Mouse (Mus musculus) G1E (cell line): ENCODE measurements around the gene St6gal1. TPM values are rescaled to one million over a fixed set of nuclear protein-coding genes. Genes with fewer than 3 reads are reported as not detected.
A peak's percentile ranks its signal among the peaks of the same experiment; 100 is the strongest.

Experiments
- ATAC-seq: 2 replicates; pipeline ENCODE4 v1.8.0; 2016; ENCODE audit warnings: mild to moderate bottlenecking; ENCODE audit not compliant: insufficient number of reproducible peaks, poor library complexity, low FRiP score, severe bottlenecking; ENCODE audit errors: extremely low read depth
- DNase-seq: peaks from one replicate; pipeline ENCODE4 v3.0.0; 2012; ENCODE audit warnings: low spot score
- H3K27me3 ChIP-seq: 2 replicates; pipeline ENCODE4 v1.6.1; 2012; ENCODE audit warnings: mild to moderate bottlenecking, low read length, inconsistent platforms; ENCODE audit not compliant: insufficient read depth
- H3K36me3 ChIP-seq: replicated peaks from 2 replicates; pipeline ENCODE3; 2012; ENCODE audit warnings: mild to moderate bottlenecking, inconsistent platforms
- H3K4me1 ChIP-seq: 2 replicates; pipeline ENCODE4 v1.6.1; 2012; ENCODE audit warnings: low read depth, low read length, inconsistent platforms, mixed read lengths; ENCODE audit not compliant: insufficient read depth
- H3K4me3 ChIP-seq: 2 replicates; pipeline ENCODE4 v1.5.1; 2012; ENCODE audit warnings: low read depth, mild to moderate bottlenecking, inconsistent platforms, low read length, moderate library complexity, mixed read lengths
- H3K9me3 ChIP-seq: replicated peaks from 2 replicates; pipeline ENCODE4 v1.6.1; 2012; ENCODE audit warnings: inconsistent platforms
- CTCF ChIP-seq: IDR thresholded peaks from 2 replicates; pipeline ENCODE4 v1.5.1; 2012; ENCODE audit warnings: low read depth, low read length, inconsistent platforms, mixed read lengths
- GATA1 ChIP-seq: IDR thresholded peaks from 2 replicates; pipeline ENCODE4 v1.6.1; 2012; ENCODE audit warnings: borderline replicate concordance, low read length, inconsistent platforms, mixed read lengths
- GATA2 ChIP-seq: IDR thresholded peaks from 2 replicates; pipeline ENCODE4 v1.6.1; 2012; ENCODE audit warnings: low read depth, low read length, inconsistent platforms, borderline replicate concordance
- POLR2AphosphoS5 ChIP-seq: IDR thresholded peaks from 2 replicates; pipeline ENCODE4 v1.6.1; 2012; ENCODE audit warnings: low read depth, low read length, inconsistent platforms; ENCODE audit not compliant: insufficient replicate concordance
- TAL1 ChIP-seq: conservative IDR thresholded peaks from 2 replicates; pipeline ENCODE4 v1.6.1; 2012; ENCODE audit warnings: low read depth, low read length, inconsistent platforms, mixed read lengths
- polyA plus RNA-seq: library from polyadenylated mRNA; stranded (reverse); fragments of >175 nt; gene quantifications from 2 replicates; pipeline ENCODE4 v1.2.3, GENCODE M21; 2012
- total RNA-seq, 2 experiments: library from RNA; stranded (forward) in 1 of 2; stranded (reverse) in 1 of 2; fragments of 200-1000 nt in 1 of 2; fragments of >200 nt in 1 of 2; fragmentation: Nextera tagmentation in 1 of 2; gene quantifications; 2 replicates each; pipeline ENCODE4 v1.2.3; 2014 to 2017

The St6gal1 gene
- total and polyA plus RNA-seq, 3 experiments, result 0.24 to 4.0 (median 3.0) TPM

GRCm38 (mm10) chr16:23326664-23327063 is 102.1 kb downstream of the St6gal1 start:
- H3K4me1 ChIP-seq, result no peaks in the 10 kb centered on the region
- ATAC-seq (no peak), DNase-seq (no peak)
- no peaks in the 10 kb centered on the region for H3K36me3 ChIP-seq
- no peak overlapping the region for H3K4me3 ChIP-seq
- TF ChIP-seq GATA2 (no peak), CTCF (no peak), POLR2AphosphoS5 (no peak), TAL1 (no peak), GATA1 (no peak)
- no peaks in the 10 kb centered on the region for H3K27me3 ChIP-seq
- H3K9me3 ChIP-seq, result no peaks in the 10 kb centered on the region

DNA sequence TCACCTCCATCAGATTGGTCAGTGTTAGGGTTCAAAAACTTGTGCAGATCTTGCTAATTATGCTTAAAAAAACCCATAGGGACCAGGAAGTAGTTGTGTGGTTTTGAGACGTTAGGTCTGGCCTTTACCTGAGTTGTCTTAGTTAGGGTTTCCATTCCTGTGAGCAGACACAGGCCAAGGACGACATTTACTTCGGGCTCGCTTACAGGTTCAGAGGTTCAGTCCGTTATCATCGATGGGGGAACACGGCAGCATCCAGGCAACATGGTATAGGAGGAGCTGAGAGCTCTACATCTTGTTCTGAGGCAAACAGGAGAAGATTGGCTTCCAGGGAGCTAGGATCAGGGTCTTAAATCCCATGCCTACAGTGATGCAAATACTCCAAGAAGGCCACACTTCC is 102.7 kb downstream of the St6gal1 start:
- no peaks in the 10 kb centered on the region for H3K27me3 ChIP-seq
- H3K36me3 ChIP-seq, result no peaks in the 10 kb centered on the region
- DNase-seq, result no peak
- no peak for TF ChIP-seq GATA2
- no peak for TF ChIP-seq TAL1
- no peak for TF ChIP-seq GATA1
- no peak for TF ChIP-seq CTCF
- no peak for TF ChIP-seq POLR2AphosphoS5
- H3K4me1 ChIP-seq, result no peaks in the 10 kb centered on the region
- ATAC-seq, result no peak
- H3K9me3 ChIP-seq, result no peaks in the 10 kb centered on the region
- no peak overlapping the region for H3K4me3 ChIP-seq

DNA sequence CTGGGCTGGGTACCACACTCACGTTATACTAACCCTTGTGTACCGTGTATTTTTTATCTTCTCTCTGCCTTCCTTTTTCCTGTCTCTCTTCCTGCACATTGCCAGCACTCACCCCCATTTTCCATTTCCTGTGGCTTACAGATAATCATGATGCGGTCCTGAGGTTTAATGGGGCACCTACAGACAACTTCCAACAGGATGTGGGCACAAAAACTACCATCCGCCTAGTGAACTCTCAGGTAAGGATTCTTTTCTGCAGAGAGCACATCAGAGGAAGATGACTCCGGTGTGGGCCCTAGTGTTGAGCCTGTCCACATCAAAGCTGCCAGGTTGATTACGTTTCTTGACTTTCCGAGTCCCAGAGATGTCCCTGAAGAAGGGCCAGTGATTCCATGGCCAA is 103.7 kb downstream of the St6gal1 start:
- Histone ChIP-seq H3K27me3 (no peaks in the 10 kb centered on the region), H3K4me1 (no peaks in the 10 kb centered on the region), H3K4me3 (no peak overlapping the region), H3K36me3 (no peaks in the 10 kb centered on the region), H3K9me3 (no peaks in the 10 kb centered on the region)
- ATAC-seq (no peak), DNase-seq (no peak)
- TF ChIP-seq GATA2, result no peak
- no peak for TF ChIP-seq TAL1
- TF ChIP-seq CTCF, result no peak
- TF ChIP-seq GATA1, result no peak
- TF ChIP-seq POLR2AphosphoS5, result no peak

- DNase-seq (no peak), ATAC-seq (no peak)
- Histone ChIP-seq H3K9me3 (no peaks in the 10 kb centered on the region), H3K27me3 (no peaks in the 10 kb centered on the region), H3K4me3 (no peak overlapping the region), H3K36me3 (no peaks in the 10 kb centered on the region), H3K4me1 (no peaks in the 10 kb centered on the region)
- no peak for TF ChIP-seq GATA1
- TF ChIP-seq GATA2, result no peak
- TF ChIP-seq TAL1, result no peak
- TF ChIP-seq POLR2AphosphoS5, result no peak
- TF ChIP-seq CTCF, result no peak
These were observed 107.6 kb downstream of the St6gal1 start for GRCm38 (mm10) chr16:23332136-23332535.

- H3K36me3 ChIP-seq, result no peaks in the 10 kb centered on the region
- H3K4me3 ChIP-seq, result no peak overlapping the region
- no peaks in the 10 kb centered on the region for H3K27me3 ChIP-seq
- TF ChIP-seq GATA1 (no peak), GATA2 (no peak), CTCF (no peak), POLR2AphosphoS5 (no peak), TAL1 (no peak)
- ATAC-seq (no peak), DNase-seq (no peak)
- no peaks in the 10 kb centered on the region for H3K9me3 ChIP-seq
- no peaks in the 10 kb centered on the region for H3K4me1 ChIP-seq
These were observed 108.1 kb downstream of the St6gal1 start for GRCm38 (mm10) chr16:23332686-23333085.

DNA sequence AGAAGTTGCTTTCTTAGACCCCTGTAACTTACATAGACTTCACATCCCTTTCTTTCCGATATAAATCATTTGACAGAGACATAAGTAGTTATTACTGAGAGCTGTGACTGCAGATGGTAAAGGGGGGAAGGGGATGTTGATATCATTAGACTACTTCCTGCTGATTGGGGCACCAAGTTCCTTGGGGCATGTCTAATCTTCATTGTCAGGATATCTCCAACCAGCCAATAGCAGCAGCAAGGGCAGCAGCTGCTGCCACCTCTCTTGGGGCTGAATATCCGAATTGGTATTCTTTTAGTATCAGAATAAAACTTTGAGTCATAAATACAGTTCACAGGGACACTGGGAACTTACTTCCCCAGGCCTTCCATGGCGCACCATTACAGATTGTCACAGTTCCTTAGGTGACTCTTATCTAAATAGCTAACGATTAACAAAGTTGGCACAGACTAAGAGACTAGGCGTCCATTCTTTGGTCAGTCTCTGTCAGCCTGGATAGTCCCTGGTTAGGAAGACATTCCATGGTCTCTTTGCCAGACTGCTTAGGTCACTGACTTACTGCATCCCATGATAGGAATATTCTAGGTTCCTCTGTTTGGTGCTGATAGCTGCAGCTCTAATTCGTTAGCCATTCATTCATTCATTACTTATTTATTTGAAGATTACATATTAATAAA is 109.5 kb downstream of the St6gal1 start:
- no peak for DNase-seq
- Histone ChIP-seq H3K4me1 (no peaks in the 10 kb centered on the region), H3K9me3 (no peaks in the 10 kb centered on the region), H3K4me3 (no peak overlapping the region), H3K36me3 (no peaks in the 10 kb centered on the region), H3K27me3 (no peaks in the 10 kb centered on the region)
- ATAC-seq, result peak; percentile 22; the same call in 1 of the 2 replicates
- TF ChIP-seq POLR2AphosphoS5 (no peak), TAL1 (no peak), GATA2 (no peak), GATA1 (no peak), CTCF (no peak)

DNA sequence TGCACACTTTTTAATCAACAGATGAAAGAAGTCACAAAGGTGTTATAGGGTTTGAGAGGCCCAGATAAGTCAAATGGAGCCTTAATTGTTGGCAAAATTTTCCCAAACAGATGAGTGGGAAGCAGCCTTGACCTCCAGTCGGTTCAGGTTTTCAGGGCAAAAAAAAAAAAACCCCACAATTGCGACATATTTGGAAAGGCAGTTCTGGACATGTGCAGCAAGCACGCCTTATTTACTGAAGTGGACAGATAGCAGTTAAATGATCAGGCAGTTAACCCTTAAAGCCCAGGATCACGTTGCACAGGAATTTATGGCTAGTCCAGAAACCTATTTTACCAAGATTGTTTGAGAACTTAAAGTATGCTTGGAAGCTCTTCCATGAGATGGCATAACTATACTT is 112.8 kb downstream of the St6gal1 start:
- H3K4me3 ChIP-seq, result no peak overlapping the region
- TF ChIP-seq GATA1 (no peak), TAL1 (no peak), POLR2AphosphoS5 (no peak), CTCF (no peak), GATA2 (no peak)
- ATAC-seq, result no peak
- no peak for DNase-seq
- H3K9me3 ChIP-seq, result 0 out of 2 replicates have a peak, but pooled peaks cover under 1% of the 10 kb centered on the region
- no peaks in the 10 kb centered on the region for H3K4me1 ChIP-seq
- H3K36me3 ChIP-seq, result no peaks in the 10 kb centered on the region
- no peaks in the 10 kb centered on the region for H3K27me3 ChIP-seq
